Mouse (Mus musculus) C2C12 (cell line): ENCODE measurements around the gene Prdx6b.

Source experiments
- CEBPB ChIP-seq: IDR thresholded peaks from one replicate; pipeline ENCODE4 v1.6.1; 2011; ENCODE audit warnings: low read depth, mild to moderate bottlenecking, control low read depth, moderate library complexity
- CTCF ChIP-seq: IDR thresholded peaks from one replicate; pipeline ENCODE4 v1.5.1; 2011; ENCODE audit not compliant: control insufficient read depth, insufficient read depth, insufficient read length
- FOSL1 ChIP-seq: IDR thresholded peaks from one replicate; pipeline ENCODE4 v1.8.0; 2011; ENCODE audit warnings: mild to moderate bottlenecking, low read length; ENCODE audit not compliant: poor library complexity, insufficient read depth, severe bottlenecking
- MAX ChIP-seq: IDR thresholded peaks from one replicate; pipeline ENCODE4 v1.6.1; 2011; ENCODE audit warnings: mild to moderate bottlenecking, control low read depth
- MYOD1 ChIP-seq: IDR thresholded peaks from one replicate; pipeline ENCODE4 v1.6.1; 2011; ENCODE audit warnings: low read depth; ENCODE audit not compliant: control insufficient read depth, insufficient read length
- MYOG ChIP-seq: IDR thresholded peaks from one replicate; pipeline ENCODE4 v1.6.1; 2011; ENCODE audit not compliant: control insufficient read depth, insufficient read length; ENCODE audit errors: extremely low read depth
- USF1 ChIP-seq: IDR thresholded peaks from one replicate; pipeline ENCODE4 v1.6.1; 2011; ENCODE audit warnings: low read depth, mild to moderate bottlenecking, control low read depth, moderate library complexity

- TF ChIP-seq CTCF (no peak), MAX (no peak), MYOD1 (no peak), USF1 (no peak), MYOG (no peak), CEBPB (no peak), FOSL1 (no peak)
Measured at GRCm38 (mm10) chr2:80327272-80327671, 35.0 kb downstream of the Prdx6b start.
